Mouse (Mus musculus) C2C12 (cell line): ENCODE data around the gene Olfr901. TPM values are rescaled to one million over a fixed set of nuclear protein-coding genes. Genes with fewer than 3 reads are reported as not detected.

Experiments
- H3K27me3 ChIP-seq: one replicate; pipeline ENCODE4 v1.6.1; 2011; ENCODE audit not compliant: control insufficient read depth, insufficient read depth, insufficient read length
- H3K36me3 ChIP-seq: one replicate; pipeline ENCODE4 v1.6.1; 2011; ENCODE audit not compliant: control insufficient read depth, insufficient read depth
- H3K4me3 ChIP-seq: one replicate; pipeline ENCODE4 v1.5.1; 2011; ENCODE audit warnings: mild to moderate bottlenecking, control low read depth; ENCODE audit not compliant: poor library complexity, insufficient read depth, severe bottlenecking
- H3K79me2 ChIP-seq: one replicate; pipeline ENCODE4 v1.6.1; 2011; ENCODE audit not compliant: control insufficient read depth, insufficient read depth
- H3K79me3 ChIP-seq: one replicate; pipeline ENCODE4 v1.6.1; 2011; ENCODE audit warnings: low read depth, control low read depth
- H3ac ChIP-seq: one replicate; pipeline ENCODE3; 2011; ENCODE audit warnings: low read depth; ENCODE audit not compliant: control insufficient read depth, insufficient read length
- CEBPB ChIP-seq: IDR thresholded peaks from one replicate; pipeline ENCODE4 v1.6.1; 2011; ENCODE audit warnings: low read depth, mild to moderate bottlenecking, control low read depth, moderate library complexity
- CTCF ChIP-seq: IDR thresholded peaks from one replicate; pipeline ENCODE4 v1.5.1; 2011; ENCODE audit not compliant: control insufficient read depth, insufficient read depth, insufficient read length
- FOSL1 ChIP-seq: IDR thresholded peaks from one replicate; pipeline ENCODE4 v1.8.0; 2011; ENCODE audit warnings: mild to moderate bottlenecking, low read length; ENCODE audit not compliant: poor library complexity, insufficient read depth, severe bottlenecking
- MAX ChIP-seq: IDR thresholded peaks from one replicate; pipeline ENCODE4 v1.6.1; 2011; ENCODE audit warnings: mild to moderate bottlenecking, control low read depth
- MYOD1 ChIP-seq: IDR thresholded peaks from one replicate; pipeline ENCODE4 v1.6.1; 2011; ENCODE audit warnings: low read depth; ENCODE audit not compliant: control insufficient read depth, insufficient read length
- MYOG ChIP-seq: IDR thresholded peaks from one replicate; pipeline ENCODE4 v1.6.1; 2011; ENCODE audit not compliant: control insufficient read depth, insufficient read length; ENCODE audit errors: extremely low read depth
- USF1 ChIP-seq: IDR thresholded peaks from one replicate; pipeline ENCODE4 v1.6.1; 2011; ENCODE audit warnings: low read depth, mild to moderate bottlenecking, control low read depth, moderate library complexity
- polyA plus RNA-seq: library from polyadenylated mRNA; unstranded; fragments of >200 nt; fragmentation: generic; extraction: Trizol; gene quantifications from one replicate; pipeline ENCODE4 v1.2.1, GENCODE M21; 2012; ENCODE audit warnings: missing spikeins

Olfr901 gene
- polyA plus RNA-seq, 1 experiment: 0.04 TPM

- Histone ChIP-seq H3K79me3 (no peaks in the 10 kb centered on the region), H3K27me3 (no peaks in the 10 kb centered on the region), H3K36me3 (no peaks in the 10 kb centered on the region), H3K4me3 (no peak within 1 kb of the TSS), H3ac (no peak within 1 kb of the TSS), H3K79me2 (no peaks in the 10 kb centered on the region)
- TF ChIP-seq USF1 (no peak), FOSL1 (no peak), MYOG (no peak), CTCF (no peak), CEBPB (no peak), MAX (no peak), MYOD1 (no peak)
These were observed 33.6 kb downstream of the Olfr901 start, which contains the start of gene Olfr904 for GRCm38 (mm10) chr9:38462844-38463243. Gene Olfr904, plus strand, starts transcription at chr9:38463144.

GRCm38 (mm10) chr9:38470807-38471206 lies 41.6 kb downstream of the Olfr901 start, which contains the start of gene Olfr905:
Gene Olfr905, plus strand, starts transcription at chr9:38471107.
- H3K4me3 ChIP-seq: no peak within 1 kb of the TSS

More at GRCm38 (mm10) chr9:38470807-38471206, 41.6 kb downstream of the Olfr901 start, which contains the start of gene Olfr905:
- Histone ChIP-seq H3K36me3 (no peaks in the 10 kb centered on the region), H3ac (no peak within 1 kb of the TSS), H3K27me3 (no peaks in the 10 kb centered on the region), H3K79me3 (no peaks in the 10 kb centered on the region), H3K79me2 (no peaks in the 10 kb centered on the region)
- no peak for TF ChIP-seq MYOG
- TF ChIP-seq MAX: no peak
- no peak for TF ChIP-seq FOSL1

Other genes starting within 250 kb of the Olfr901 start
- not detected for gene Olfr891, start 248.6 kb upstream of the Olfr901 start, polyA plus RNA-seq
- not detected for gene Olfr893, start 221.1 kb upstream of the Olfr901 start, polyA plus RNA-seq
- gene Olfr894, start 211.4 kb upstream of the Olfr901 start, polyA plus RNA-seq: not detected
- not detected for gene Olfr143, start 176.7 kb upstream of the Olfr901 start, polyA plus RNA-seq
- gene Olfr895, start 161.6 kb upstream of the Olfr901 start, polyA plus RNA-seq: not detected
- gene Olfr896-ps1, start 138.3 kb upstream of the Olfr901 start, polyA plus RNA-seq: not detected
- not detected for gene Olfr25, start 100.4 kb upstream of the Olfr901 start, polyA plus RNA-seq
- not detected for gene Olfr898, start 81.0 kb upstream of the Olfr901 start, polyA plus RNA-seq
- not detected for gene Olfr250, start 62.6 kb upstream of the Olfr901 start, polyA plus RNA-seq
- gene Olfr251, start 52.4 kb upstream of the Olfr901 start, polyA plus RNA-seq: not detected
- gene Olfr147, start 27.8 kb upstream of the Olfr901 start, polyA plus RNA-seq: 0.04 TPM
- gene Olfr902, start 18.2 kb downstream of the Olfr901 start, polyA plus RNA-seq: not detected
- gene Olfr904, start 33.7 kb downstream of the Olfr901 start, polyA plus RNA-seq: not detected
- gene Olfr905, start 41.7 kb downstream of the Olfr901 start, polyA plus RNA-seq: not detected
- not detected for gene Olfr906, start 57.6 kb downstream of the Olfr901 start, polyA plus RNA-seq
- not detected for gene Olfr907, start 66.3 kb downstream of the Olfr901 start, polyA plus RNA-seq
- not detected for gene Olfr911-ps1, start 92.1 kb downstream of the Olfr901 start, polyA plus RNA-seq
- not detected for gene Olfr910, start 108.4 kb downstream of the Olfr901 start, polyA plus RNA-seq
- not detected for gene Olfr912, start 150.7 kb downstream of the Olfr901 start, polyA plus RNA-seq
- not detected for gene Olfr913, start 163.3 kb downstream of the Olfr901 start, polyA plus RNA-seq
- gene Olfr914, start 175.6 kb downstream of the Olfr901 start, polyA plus RNA-seq: not detected
- not detected for gene Olfr916, start 230.4 kb downstream of the Olfr901 start, polyA plus RNA-seq
- not detected for gene Olfr917, start 236.4 kb downstream of the Olfr901 start, polyA plus RNA-seq
- not detected for gene Olfr918, start 245.1 kb downstream of the Olfr901 start, polyA plus RNA-seq